Mouse (Mus musculus) lung, adult 2 months (tissue): ENCODE data around the gene Eef1akmt4.

ENCODE experiments used
- CTCF ChIP-seq: fragments of 200-500 bp; IDR thresholded peaks from 2 replicates; pipeline ENCODE4 v1.5.1; 2011; ENCODE audit warnings: mild to moderate bottlenecking, low read length, control low read depth; ENCODE audit not compliant: insufficient read depth
- POLR2A ChIP-seq: fragments of 200-500 bp; IDR thresholded peaks from 2 replicates; pipeline ENCODE4 v1.6.1; 2011; ENCODE audit warnings: low read depth, mild to moderate bottlenecking, control low read depth, low read length, borderline replicate concordance; ENCODE audit errors: extremely low read depth

DNA sequence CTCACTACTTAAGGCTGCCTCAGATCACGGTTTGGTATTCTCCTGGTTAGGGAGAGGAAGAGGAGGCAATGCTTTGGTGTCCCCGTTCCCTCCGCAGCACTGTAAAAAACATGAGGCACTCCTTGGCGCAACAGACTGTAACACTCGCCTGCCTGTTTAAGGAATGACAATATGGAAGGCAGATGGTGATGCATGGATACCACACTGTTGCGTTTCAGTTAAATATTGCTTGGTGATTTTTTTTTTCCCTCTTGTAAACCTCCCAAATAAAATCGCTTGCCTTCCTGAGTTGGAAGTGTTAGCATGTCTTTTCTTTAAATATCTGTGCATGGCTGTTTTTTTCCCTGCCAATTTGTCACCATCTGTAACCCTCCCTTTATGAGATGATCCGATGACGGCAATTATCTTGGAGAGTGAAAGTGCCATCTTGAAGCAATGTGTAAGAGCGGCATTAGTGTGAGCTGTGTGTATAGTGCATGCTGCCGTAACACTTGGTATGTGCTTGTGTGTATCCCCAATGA is 17.5 kb downstream of the Eef1akmt4 start:
- TF ChIP-seq CTCF (no peak), POLR2A (no peak)
